Mouse (Mus musculus) neural tube, embryonic 11.5 days (tissue): ENCODE data around the gene Cdk2ap2. TPM values are rescaled to one million over a fixed set of nuclear protein-coding genes. Genes with fewer than 3 reads are reported as not detected.
"Not testable (repeated sequence)": the region's sequence is repeated elsewhere in the genome, so short reads cannot be mapped to it uniquely, and the experiment has no call there.

ENCODE experiments used
- ATAC-seq: fragments of 200-750 bp; cut with Nextera tagmentation; 2 replicates; pipeline ENCODE4 v1.8.0; 2017; ENCODE audit warnings: moderate number of reproducible peaks, mild to moderate bottlenecking, moderate TSS enrichment, moderate library complexity; ENCODE audit not compliant: insufficient read depth, low FRiP score, low TSS enrichment
- DNase-seq: peaks from one replicate; pipeline ENCODE4 v3.0.0-alpha.2; 2015; ENCODE audit warnings: low spot score
- H3K27ac ChIP-seq: fragments of 300-500 bp; sonication (generic); 2 replicates; pipeline ENCODE4 v1.5.1; 2014; ENCODE audit warnings: low read depth, mild to moderate bottlenecking, low read length
- H3K27me3 ChIP-seq: fragments of 300-500 bp; sonication (generic); 2 replicates; pipeline ENCODE4 v1.6.1; 2014; ENCODE audit warnings: mild to moderate bottlenecking, low read length, mixed read lengths; ENCODE audit not compliant: control insufficient read depth, insufficient read depth
- H3K36me3 ChIP-seq: fragments of 300-500 bp; sonication (generic); 2 replicates; pipeline ENCODE4 v1.6.1; 2014; ENCODE audit warnings: mild to moderate bottlenecking, low read length, moderate library complexity, mixed read lengths; ENCODE audit not compliant: control insufficient read depth, insufficient read depth
- H3K4me1 ChIP-seq: fragments of 300-500 bp; sonication (generic); 2 replicates; pipeline ENCODE4 v1.6.1; 2014; ENCODE audit warnings: low read length, mixed read lengths; ENCODE audit not compliant: control insufficient read depth, insufficient read depth
- H3K4me2 ChIP-seq: fragments of 300-500 bp; sonication (generic); 2 replicates; pipeline ENCODE4 v1.6.1; 2014; ENCODE audit warnings: low read depth, mild to moderate bottlenecking, moderate library complexity
- H3K4me3 ChIP-seq: fragments of 300-500 bp; sonication (generic); 2 replicates; pipeline ENCODE4 v1.5.1; 2014; ENCODE audit warnings: low read depth, low read length
- H3K9ac ChIP-seq: fragments of 300-500 bp; sonication (generic); 2 replicates; pipeline ENCODE4 v1.6.1; 2014; ENCODE audit warnings: mild to moderate bottlenecking, low read length
- H3K9me3 ChIP-seq: fragments of 300-500 bp; sonication (generic); 2 replicates; pipeline ENCODE4 v1.6.1; 2016; ENCODE audit warnings: low read length; ENCODE audit not compliant: control insufficient read depth
- WGBS: fragments of 180-500 bp; shearing (Covaris S2); extraction: QIAGEN DNeasy Blood & Tissue Kit; methylation state at CpG from one replicate; pipeline ENCODE4 v1.1.7; 2014; 5-methylcytosine and 5-hydroxymethylcytosine counted together
- polyA plus RNA-seq: library from polyadenylated mRNA; unstranded; fragments of >200 nt; fragmentation: Nextera tagmentation; extraction: Ambion mirVana; gene quantifications from 2 replicates; pipeline ENCODE4 v1.2.1, GENCODE M21; 2014

Cdk2ap2 gene
- polyA plus RNA-seq, 1 experiment from 2014 or later: 86.7 TPM

DNA sequence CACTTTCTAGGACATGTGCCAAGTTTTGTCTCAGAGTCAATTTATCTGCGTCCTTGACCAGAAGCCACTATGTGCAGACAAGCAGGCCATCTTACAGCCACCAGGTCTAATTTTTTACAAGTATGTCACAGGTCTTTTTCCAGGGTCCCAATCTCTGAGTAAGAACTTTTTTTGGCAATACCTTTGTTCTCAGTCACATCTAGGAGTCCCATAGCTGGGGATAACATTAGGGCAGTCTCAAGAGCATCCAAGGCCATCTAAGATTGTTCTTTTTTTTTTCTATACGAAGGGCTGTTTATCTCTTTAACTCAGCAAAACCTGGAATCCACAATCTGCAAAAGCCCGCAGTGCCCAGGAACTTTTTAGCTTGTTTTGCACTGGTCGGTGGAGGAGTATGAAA lies 33.6 kb upstream of the Cdk2ap2 start:
- not testable (repeated sequence) for H3K36me3 ChIP-seq, ATAC-seq, H3K9me3 ChIP-seq, H3K4me2 ChIP-seq, H3K4me1 ChIP-seq, H3K27ac ChIP-seq, H3K4me3 ChIP-seq, DNase-seq, H3K9ac ChIP-seq, H3K27me3 ChIP-seq
- 86% methylated on average over 2 of the region's 4 CpGs for WGBS

DNA sequence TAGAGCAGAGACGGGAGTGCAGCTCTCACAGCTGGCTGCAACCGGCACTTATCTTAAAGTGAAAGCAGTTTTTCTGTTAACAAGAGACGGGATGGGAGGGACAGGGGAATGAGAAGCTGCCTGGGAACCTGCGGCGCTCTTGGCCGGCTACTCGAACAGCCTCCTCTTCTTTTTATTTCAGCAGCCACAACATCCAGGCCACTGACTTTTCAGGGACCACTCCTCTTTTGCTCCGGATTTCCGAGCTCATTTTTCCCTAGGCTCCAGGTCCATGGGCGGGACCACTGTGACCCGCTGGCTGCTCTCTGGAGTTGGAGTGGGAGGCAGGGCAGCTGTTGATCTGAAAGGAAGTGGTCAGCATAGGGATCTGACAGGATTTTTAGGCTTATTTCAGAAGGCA lies 32.5 kb upstream of the Cdk2ap2 start:
- not testable (repeated sequence) for H3K4me2 ChIP-seq, H3K4me3 ChIP-seq, ATAC-seq, H3K27me3 ChIP-seq, H3K9ac ChIP-seq, H3K27ac ChIP-seq, H3K4me1 ChIP-seq, H3K9me3 ChIP-seq, H3K36me3 ChIP-seq, DNase-seq
- WGBS: 50% methylated on average over 2 of the region's 11 CpGs

DNA sequence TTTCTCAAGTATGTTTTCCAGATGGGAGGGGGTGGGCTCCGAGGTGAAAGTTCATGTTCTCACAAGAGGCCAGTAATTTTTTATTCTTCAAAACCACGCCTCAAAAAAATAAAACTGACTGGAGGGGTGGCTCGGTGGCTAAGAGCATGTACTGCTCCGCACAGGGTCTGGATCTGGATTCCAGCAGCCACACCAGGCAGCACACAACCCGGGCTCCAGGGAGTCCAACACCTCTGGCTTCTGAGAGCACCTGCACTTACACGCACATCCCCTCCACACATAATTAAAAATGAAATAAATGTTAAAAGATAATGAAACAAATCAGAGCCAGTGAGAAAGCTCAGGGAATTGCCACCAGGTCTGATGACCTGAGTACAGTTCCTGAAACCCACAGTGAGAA lies 30.7 kb upstream of the Cdk2ap2 start:
- H3K4me2 ChIP-seq: no peak overlapping the region
- DNase-seq (no peak), ATAC-seq (no peak)
- no peak overlapping the region for H3K9ac ChIP-seq
- no peak overlapping the region for H3K27ac ChIP-seq
- no peaks in the 10 kb centered on the region for H3K4me1 ChIP-seq
- H3K27me3 ChIP-seq: no peaks in the 10 kb centered on the region
- H3K36me3 ChIP-seq: no peaks in the 10 kb centered on the region
- H3K4me3 ChIP-seq: no peak overlapping the region
- H3K9me3 ChIP-seq: no peaks in the 10 kb centered on the region
- 83% methylated on average over 6 of the region's 6 CpGs for WGBS

DNA sequence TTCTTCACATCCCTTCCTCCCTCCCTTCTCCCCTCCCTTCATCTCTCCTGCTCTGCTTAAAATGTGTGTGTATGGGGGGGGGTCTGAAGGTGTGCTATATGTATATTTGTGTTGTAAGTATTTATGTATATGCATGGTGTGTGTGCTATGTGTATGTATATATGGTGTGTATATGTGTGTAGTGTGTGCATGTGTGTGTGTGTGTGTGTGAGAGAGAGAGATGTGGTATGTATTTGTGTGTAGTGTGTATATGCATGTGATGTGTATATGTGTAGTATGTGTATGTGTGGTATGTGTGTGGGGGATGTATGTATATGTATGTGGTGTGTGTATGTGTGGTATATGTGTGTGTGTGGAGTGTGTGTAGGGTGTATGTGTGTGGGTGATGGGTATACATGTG lies 30.1 kb upstream of the Cdk2ap2 start:
- DNase-seq (no peak), ATAC-seq (no peak)
- H3K4me1 ChIP-seq: no peaks in the 10 kb centered on the region
- no peaks in the 10 kb centered on the region for H3K36me3 ChIP-seq
- no peak overlapping the region for H3K27ac ChIP-seq
- no peaks in the 10 kb centered on the region for H3K9me3 ChIP-seq
- no peaks in the 10 kb centered on the region for H3K27me3 ChIP-seq
- H3K4me2 ChIP-seq: no peak overlapping the region
- H3K4me3 ChIP-seq: no peak overlapping the region
- H3K9ac ChIP-seq: no peak overlapping the region

DNA sequence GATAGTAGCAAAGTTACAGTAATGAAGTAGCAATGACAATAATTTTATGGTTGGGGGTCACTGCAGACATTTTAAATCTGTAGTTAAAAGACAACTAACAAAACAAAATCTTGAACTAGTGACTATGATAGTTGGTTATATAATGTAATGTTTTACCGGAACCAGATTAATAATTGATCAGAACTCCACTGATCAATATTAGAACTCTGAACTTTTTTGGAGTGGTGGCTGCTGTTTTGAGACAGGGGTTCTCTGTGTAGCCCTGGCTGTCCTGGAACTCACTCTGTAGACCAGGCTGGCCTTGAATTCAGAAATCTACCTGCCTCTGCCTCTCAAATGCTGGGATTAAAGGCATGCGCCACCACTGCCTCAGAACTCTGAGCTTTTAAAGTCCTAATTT lies 28.7 kb upstream of the Cdk2ap2 start:
- H3K9me3 ChIP-seq, H3K4me1 ChIP-seq, H3K4me2 ChIP-seq, H3K27me3 ChIP-seq, H3K36me3 ChIP-seq, H3K9ac ChIP-seq, ATAC-seq, DNase-seq, H3K27ac ChIP-seq, H3K4me3 ChIP-seq: not testable (repeated sequence)
- WGBS: 94% methylated on average over 2 of the region's 2 CpGs

DNA sequence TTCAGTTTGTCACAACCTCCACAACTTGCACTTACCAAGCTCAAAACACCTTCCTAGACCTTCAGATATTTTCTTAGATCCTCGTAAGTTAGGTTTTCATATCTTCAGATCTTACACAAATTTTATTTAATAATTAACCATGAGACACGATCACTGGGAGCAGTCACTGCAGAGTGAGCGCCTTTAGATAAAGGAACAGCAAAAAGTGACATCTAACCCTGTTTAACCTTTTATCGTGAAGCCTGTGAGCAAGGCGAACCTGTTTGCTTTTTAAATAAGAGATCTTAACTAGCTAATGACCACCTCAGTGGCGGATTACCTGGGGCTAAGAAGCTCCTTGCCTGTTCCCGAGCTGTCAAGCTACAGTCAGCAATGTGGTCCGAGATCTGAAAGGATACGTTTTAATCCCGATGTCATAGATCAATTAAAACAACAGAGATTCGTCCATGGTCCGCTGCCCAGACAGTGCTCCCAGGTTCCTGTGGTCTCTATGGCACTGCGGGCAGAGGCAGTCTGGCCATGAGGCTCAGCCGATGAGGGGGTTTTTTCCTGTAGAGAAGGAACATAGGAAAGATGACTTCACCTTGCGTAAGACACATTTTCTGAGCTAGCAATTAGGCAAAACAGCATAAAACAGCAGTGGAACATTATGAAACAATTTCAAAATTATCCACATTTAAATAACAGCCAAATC lies 28.1 kb upstream of the Cdk2ap2 start:
- Histone ChIP-seq H3K9ac (no peak overlapping the region), H3K27me3 (no peaks in the 10 kb centered on the region), H3K9me3 (no peaks in the 10 kb centered on the region), H3K4me3 (no peak overlapping the region), H3K4me2 (no peak overlapping the region), H3K4me1 (no peaks in the 10 kb centered on the region), H3K36me3 (no peaks in the 10 kb centered on the region), H3K27ac (no peak overlapping the region)
- DNase-seq (no peak), ATAC-seq (no peak)
- 81% methylated on average over 15 of the region's 15 CpGs for WGBS

DNA sequence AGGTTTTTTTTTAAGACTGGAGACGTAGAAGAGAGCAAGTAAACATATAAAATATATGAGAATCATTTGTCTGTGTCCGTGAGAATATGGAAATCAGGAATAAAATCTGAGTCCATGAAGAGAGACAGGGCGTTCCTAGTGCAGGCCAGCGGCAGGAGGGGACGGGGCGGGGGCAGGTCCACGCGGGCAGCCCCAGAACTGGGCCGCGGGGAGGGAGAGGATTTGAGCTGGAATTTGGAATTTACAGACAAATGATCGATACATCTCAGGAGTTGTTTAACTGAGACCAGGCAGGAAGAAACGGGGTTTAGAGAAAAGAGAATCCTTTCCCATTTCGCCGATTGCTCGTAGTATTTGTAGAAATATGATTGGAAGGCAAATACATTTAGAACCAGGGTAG lies 26.7 kb upstream of the Cdk2ap2 start:
- 74% methylated on average over 15 of the region's 15 CpGs for WGBS
- ATAC-seq: no peak
- no peaks in the 10 kb centered on the region for H3K4me1 ChIP-seq
- H3K9ac ChIP-seq: no peak overlapping the region
- no peak overlapping the region for H3K4me2 ChIP-seq
- no peaks in the 10 kb centered on the region for H3K9me3 ChIP-seq
- no peaks in the 10 kb centered on the region for H3K36me3 ChIP-seq
- H3K27ac ChIP-seq: no peak overlapping the region
- no peak for DNase-seq
- no peaks in the 10 kb centered on the region for H3K27me3 ChIP-seq
- no peak overlapping the region for H3K4me3 ChIP-seq

DNA sequence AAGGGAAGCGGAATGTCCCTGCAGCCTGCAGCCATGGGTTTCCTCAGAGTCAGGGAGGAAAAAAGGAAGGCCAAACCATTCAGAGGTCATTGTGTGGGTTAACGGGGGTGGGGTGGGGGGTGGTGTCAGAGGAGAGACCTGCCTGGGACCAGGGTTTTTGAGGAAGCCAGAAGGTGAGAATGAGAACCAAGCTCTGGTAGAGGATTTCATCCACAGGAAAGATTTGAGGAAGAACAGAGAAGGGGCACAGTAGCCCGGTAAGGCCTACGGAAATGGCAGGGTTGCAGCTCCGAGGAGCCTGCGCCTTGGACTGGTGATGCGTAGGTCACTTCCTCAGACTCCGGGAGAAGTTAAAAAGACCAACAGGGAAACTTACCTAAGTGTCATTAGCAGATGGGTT lies 26.2 kb upstream of the Cdk2ap2 start:
- ATAC-seq (no peak), DNase-seq (no peak)
- 84% methylated on average over 8 of the region's 8 CpGs for WGBS
- H3K9ac ChIP-seq: no peak overlapping the region
- H3K27me3 ChIP-seq: no peaks in the 10 kb centered on the region
- no peaks in the 10 kb centered on the region for H3K36me3 ChIP-seq
- no peak overlapping the region for H3K27ac ChIP-seq
- H3K4me1 ChIP-seq: no peaks in the 10 kb centered on the region
- no peak overlapping the region for H3K4me3 ChIP-seq
- H3K4me2 ChIP-seq: no peak overlapping the region
- no peaks in the 10 kb centered on the region for H3K9me3 ChIP-seq

DNA sequence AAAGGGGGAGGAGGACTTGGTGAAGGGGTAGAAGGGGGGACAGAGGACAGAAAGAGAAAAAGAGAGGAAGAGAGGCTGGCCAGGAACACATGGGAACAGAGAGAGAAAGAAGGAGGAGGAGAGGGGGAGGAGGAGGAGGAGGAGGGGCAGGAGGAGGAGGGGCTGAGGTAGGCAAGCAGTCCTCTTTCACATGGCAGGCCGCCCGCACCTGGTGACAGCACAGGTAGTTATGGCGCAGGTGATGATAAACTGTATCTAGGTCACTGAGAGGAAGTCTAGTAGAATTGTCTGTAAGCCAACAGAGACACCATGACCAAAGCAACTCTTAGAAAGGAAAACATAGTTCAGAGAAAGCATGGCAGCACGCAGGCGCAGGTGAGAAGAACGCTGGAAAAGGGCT lies 25.6 kb upstream of the Cdk2ap2 start:
- ATAC-seq: no peak
- no peak for DNase-seq
- no peak overlapping the region for H3K27ac ChIP-seq
- no peaks in the 10 kb centered on the region for H3K4me1 ChIP-seq
- no peaks in the 10 kb centered on the region for H3K36me3 ChIP-seq
- no peak overlapping the region for H3K9ac ChIP-seq
- no peaks in the 10 kb centered on the region for H3K27me3 ChIP-seq
- H3K4me3 ChIP-seq: no peak overlapping the region
- no peaks in the 10 kb centered on the region for H3K9me3 ChIP-seq
- WGBS: 92% methylated on average over 6 of the region's 6 CpGs
- no peak overlapping the region for H3K4me2 ChIP-seq
